Mouse (Mus musculus) lung, embryonic 14.5 days (tissue): ENCODE results near the gene Rundc3a. TPM values are rescaled to one million over a fixed set of nuclear protein-coding genes. Genes with fewer than 3 reads are reported as not detected.
A peak's percentile ranks its signal among the peaks of the same experiment; 100 is the strongest.
"Not testable (repeated sequence)": the region's sequence is repeated elsewhere in the genome, so short reads cannot be mapped to it uniquely, and the experiment has no call there.

ENCODE experiments used
- ATAC-seq: fragments of 200-750 bp; cut with Nextera tagmentation; 2 replicates; pipeline ENCODE4 v1.8.0; 2017; ENCODE audit warnings: mild to moderate bottlenecking, moderate TSS enrichment, moderate library complexity; ENCODE audit not compliant: insufficient read depth
- DNase-seq: peaks from one replicate; pipeline ENCODE4 v3.0.0-alpha.2; 2015
- H3K27ac ChIP-seq: fragments of 300-500 bp; sonication (generic); 2 replicates; pipeline ENCODE4 v1.5.1; 2014; ENCODE audit warnings: low read depth, mild to moderate bottlenecking, moderate library complexity
- H3K27me3 ChIP-seq: fragments of 300-500 bp; sonication (generic); 2 replicates; pipeline ENCODE4 v1.6.1; 2014; ENCODE audit warnings: low read length, control low read depth; ENCODE audit not compliant: insufficient read depth
- H3K36me3 ChIP-seq: fragments of 300-500 bp; sonication (generic); 2 replicates; pipeline ENCODE4 v1.6.1; 2014; ENCODE audit warnings: control low read depth; ENCODE audit not compliant: insufficient read depth
- H3K4me1 ChIP-seq: fragments of 300-500 bp; sonication (generic); 2 replicates; pipeline ENCODE4 v1.6.1; 2014; ENCODE audit warnings: antibody characterized with exemption, control low read depth; ENCODE audit not compliant: insufficient read depth
- H3K4me2 ChIP-seq: fragments of 300-500 bp; sonication (generic); 2 replicates; pipeline ENCODE4 v1.6.1; 2014; ENCODE audit warnings: mild to moderate bottlenecking
- H3K4me3 ChIP-seq: fragments of 300-500 bp; sonication (generic); 2 replicates; pipeline ENCODE4 v1.5.1; 2014; ENCODE audit warnings: low read depth, low read length
- H3K9ac ChIP-seq: fragments of 300-500 bp; sonication (generic); 2 replicates; pipeline ENCODE4 v1.6.1; 2014
- H3K9me3 ChIP-seq: fragments of 300-500 bp; sonication (generic); 2 replicates; pipeline ENCODE4 v1.6.1; 2016; ENCODE audit warnings: low read depth, low read length, control low read depth
- CTCF ChIP-seq: IDR thresholded peaks from 2 replicates; pipeline ENCODE4 v1.5.1; 2016; ENCODE audit warnings: antibody characterized with exemption, low read depth
- WGBS: fragments of 180-500 bp; shearing (Covaris S2); extraction: QIAGEN DNeasy Blood & Tissue Kit; methylation state at CpG from one replicate; pipeline ENCODE4 v1.1.7; 2014; 5-methylcytosine and 5-hydroxymethylcytosine counted together
- polyA plus RNA-seq: library from polyadenylated mRNA; unstranded; fragments of >200 nt; fragmentation: Nextera tagmentation; extraction: Ambion mirVana; gene quantifications from 2 replicates; pipeline ENCODE4 v1.2.1, GENCODE M21; 2014

Rundc3a gene
- polyA plus RNA-seq, 1 experiment from 2014 or later: 1.1 TPM

DNA sequence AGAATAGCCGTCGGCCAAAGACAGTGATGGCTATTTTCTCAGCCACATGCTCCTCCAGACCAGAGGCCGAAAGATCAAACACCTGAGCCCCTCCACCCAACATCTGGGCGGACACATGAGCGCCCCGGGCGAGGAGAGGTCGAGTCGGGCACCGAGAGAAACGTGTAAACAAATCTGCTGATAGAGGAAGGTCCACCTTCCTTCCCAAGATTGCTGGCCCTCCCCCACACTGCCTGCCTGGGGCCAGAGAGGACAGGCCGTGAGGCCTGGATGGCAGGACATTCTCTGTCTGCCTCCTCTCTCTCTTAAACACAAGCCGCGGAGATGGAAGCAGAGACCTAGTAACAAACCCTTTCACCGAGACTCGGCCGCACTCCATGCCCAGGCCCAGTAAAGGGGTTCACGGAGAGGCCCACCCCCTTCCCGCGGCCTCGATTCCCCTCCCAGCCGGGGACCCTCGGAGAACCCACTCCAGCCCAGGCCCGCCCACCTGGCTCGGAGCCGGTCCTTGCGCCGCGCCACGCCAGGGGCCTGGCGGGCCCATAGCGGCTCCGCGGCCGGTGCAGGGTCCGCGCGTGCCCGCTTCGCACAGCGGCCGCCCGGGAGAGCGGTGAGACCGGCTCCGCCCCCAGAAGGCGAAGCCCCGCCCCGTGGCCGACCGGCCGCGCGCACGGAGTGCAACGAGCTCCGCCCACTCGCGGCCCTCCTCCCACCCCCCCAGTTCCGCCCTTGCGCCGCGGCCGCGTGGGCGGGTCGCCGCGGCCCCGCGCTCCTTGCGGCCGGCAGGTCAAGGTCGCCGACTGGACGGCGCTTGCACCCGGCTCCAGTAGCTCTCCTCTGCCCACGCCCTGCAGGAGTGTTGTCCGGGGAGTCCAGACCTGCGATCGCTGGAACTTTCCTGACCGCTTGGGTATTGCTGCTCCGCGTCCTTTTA is 14.0 kb downstream of the Rundc3a start:
- ATAC-seq: peak; percentile 68
- Histone ChIP-seq H3K4me1 (peaks cover 7% of the 10 kb centered on the region; the same call in 1 of the 2 replicates), H3K36me3 (peaks cover 27% of the 10 kb centered on the region), H3K9me3 (no peaks in the 10 kb centered on the region), H3K27ac (peak overlapping the region; percentile 95), H3K4me2 (peak overlapping the region; percentile 96), H3K9ac (peak overlapping the region; percentile 85), H3K27me3 (no peaks in the 10 kb centered on the region), H3K4me3 (peak overlapping the region; percentile 80)
- TF ChIP-seq CTCF: no peak
- peak; percentile 97 for DNase-seq
- WGBS: under 1% methylated on average over 83 of the region's 85 CpGs

DNA sequence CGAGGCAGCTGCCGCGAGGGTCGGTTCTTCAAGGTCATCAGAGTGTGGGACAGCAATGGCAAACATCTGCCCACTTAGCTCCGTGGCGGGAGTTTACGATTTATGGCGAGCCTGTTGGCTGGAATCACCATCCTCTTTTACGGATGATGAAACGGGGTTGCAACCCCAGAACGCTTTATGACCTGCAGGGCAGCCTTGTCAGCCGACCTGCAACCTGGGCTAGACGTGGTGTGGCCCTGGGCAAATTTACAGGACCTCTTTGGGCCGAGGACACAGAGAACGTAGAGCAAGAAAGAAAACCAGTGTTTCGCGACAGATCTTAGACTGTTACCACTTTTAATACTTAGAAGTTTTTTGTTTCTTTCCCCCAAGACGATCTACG is 14.6 kb downstream of the Rundc3a start, which contains the start of gene Slc25a39:
Gene Slc25a39, minus strand, starts transcription at position 113 of the 382 bp plus-strand sequence.
- Histone ChIP-seq H3K4me1 (peaks cover 7% of the 10 kb centered on the region; the same call in 1 of the 2 replicates), H3K27me3 (no peaks in the 10 kb centered on the region), H3K27ac (peak within 1 kb of the TSS; percentile 95), H3K36me3 (peaks cover 21% of the 10 kb centered on the region), H3K4me2 (peak within 1 kb of the TSS; percentile 96), H3K9ac (peak within 1 kb of the TSS; percentile 85), H3K4me3 (peak within 1 kb of the TSS; percentile 80), H3K9me3 (no peaks in the 10 kb centered on the region)
- ATAC-seq (no peak), DNase-seq (no peak)
- under 1% methylated on average over 19 of the region's 19 CpGs for WGBS
- no peak for TF ChIP-seq CTCF

- Histone ChIP-seq H3K9me3 (no peaks in the 10 kb centered on the region), H3K36me3 (peaks cover 15% of the 10 kb centered on the region), H3K4me1 (peaks cover 7% of the 10 kb centered on the region; the same call in 1 of the 2 replicates), H3K4me3 (peak overlapping the region; percentile 80), H3K4me2 (peak overlapping the region; percentile 96), H3K9ac (peak overlapping the region; percentile 85), H3K27ac (peak overlapping the region; percentile 95), H3K27me3 (no peaks in the 10 kb centered on the region)
- no peak for TF ChIP-seq CTCF
- ATAC-seq: peak; percentile 91
- peak; percentile 100 for DNase-seq
- under 1% methylated on average over 32 of the region's 32 CpGs for WGBS
Observed at GRCm38 (mm10) chr11:102408344-102408876, 15.2 kb downstream of the Rundc3a start.

DNA sequence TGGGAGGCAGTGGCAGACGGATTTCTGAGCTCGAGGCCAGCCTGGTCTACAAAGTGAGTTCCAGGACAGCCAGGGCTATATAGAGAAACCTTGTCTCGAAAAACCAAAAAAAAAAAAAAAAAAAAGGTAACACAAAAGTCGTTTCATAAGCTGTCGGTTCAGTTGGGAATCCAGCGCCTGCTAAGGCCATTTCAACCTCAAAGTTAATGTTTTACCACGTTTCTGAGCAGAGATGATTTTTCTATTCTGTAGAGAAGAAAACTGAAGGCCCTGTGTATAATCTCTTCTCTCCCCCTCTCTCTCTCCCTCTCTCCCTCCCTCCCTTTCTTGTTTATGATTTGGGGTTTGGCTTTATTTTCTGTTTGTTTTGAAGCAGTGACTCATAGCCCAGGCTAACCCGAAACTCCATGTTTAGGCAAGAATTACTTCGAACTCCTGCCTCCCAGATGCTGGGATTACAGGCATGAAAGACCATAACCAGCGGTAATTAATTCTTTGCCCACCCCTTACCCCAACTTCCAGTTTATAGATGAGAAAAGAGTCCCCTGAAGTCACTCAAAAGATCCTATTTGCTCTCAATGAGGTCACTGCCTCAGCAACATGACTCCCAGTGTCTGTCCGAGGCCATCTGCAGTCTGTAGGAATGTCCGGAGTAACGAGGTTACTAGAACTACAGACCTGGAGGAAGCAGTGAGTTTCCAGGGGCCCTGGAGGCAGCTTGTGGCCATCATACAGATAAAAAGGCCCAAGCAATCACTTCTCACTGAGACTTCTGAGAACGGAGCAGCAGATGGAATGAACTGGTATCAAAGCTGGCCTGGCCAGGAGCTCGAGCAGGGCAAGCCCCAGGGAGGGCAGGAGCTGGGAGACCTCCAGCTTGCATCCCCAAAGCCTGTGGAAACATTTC is 15.9 kb downstream of the Rundc3a start:
- H3K36me3 ChIP-seq: peaks cover 7% of the 10 kb centered on the region
- no peak for DNase-seq
- H3K27ac ChIP-seq: peak overlapping the region; percentile 71
- H3K27me3 ChIP-seq: no peaks in the 10 kb centered on the region
- 28% methylated on average over 15 of the region's 15 CpGs for whole genome bisulfite sequencing
- no peaks in the 10 kb centered on the region for H3K9me3 ChIP-seq
- H3K4me2 ChIP-seq: peak overlapping the region; percentile 96
- no peak for TF ChIP-seq CTCF
- H3K4me1 ChIP-seq: peaks cover 7% of the 10 kb centered on the region; the same call in 1 of the 2 replicates
- H3K9ac ChIP-seq: peak overlapping the region; percentile 38
- H3K4me3 ChIP-seq: peak overlapping the region; percentile 80
- no peak for ATAC-seq

- Histone ChIP-seq H3K4me1 (peaks cover 7% of the 10 kb centered on the region; the same call in 1 of the 2 replicates), H3K27ac (peak overlapping the region; percentile 42; the same call in 1 of the 2 replicates), H3K4me2 (no peak overlapping the region), H3K27me3 (no peaks in the 10 kb centered on the region), H3K9me3 (no peaks in the 10 kb centered on the region), H3K36me3 (0 out of 2 replicates have a peak, but pooled peaks cover under 1% of the 10 kb centered on the region), H3K4me3 (no peak overlapping the region), H3K9ac (no peak overlapping the region)
- 75% methylated on average over 3 of the region's 3 CpGs for WGBS
- TF ChIP-seq CTCF: no peak
- DNase-seq (no peak), ATAC-seq (no peak)
Observed at GRCm38 (mm10) chr11:102409795-102410330, 16.7 kb downstream of the Rundc3a start.

DNA sequence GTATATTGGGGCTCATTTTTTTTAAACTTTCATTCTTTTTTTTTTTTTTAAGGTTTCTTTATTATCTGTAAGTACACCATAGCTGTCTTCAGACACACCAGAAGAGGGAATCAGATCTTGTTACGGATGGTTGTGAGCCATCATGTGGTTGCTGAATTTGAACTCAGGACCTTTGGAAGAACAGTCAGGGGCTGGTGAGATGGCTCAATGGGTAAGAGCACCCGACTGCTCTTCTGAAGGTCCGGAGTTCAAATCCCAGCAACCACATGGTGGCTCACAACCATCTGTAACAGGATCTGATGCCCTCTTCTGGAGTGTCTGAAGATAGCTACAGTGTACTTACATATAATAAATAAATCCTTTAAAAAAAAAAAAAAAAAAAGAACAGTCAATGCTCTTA is 17.1 kb downstream of the Rundc3a start:
- H3K9ac ChIP-seq, H3K27ac ChIP-seq, H3K9me3 ChIP-seq, H3K27me3 ChIP-seq, H3K4me2 ChIP-seq, H3K36me3 ChIP-seq, H3K4me1 ChIP-seq, DNase-seq, H3K4me3 ChIP-seq, ATAC-seq: not testable (repeated sequence)
- WGBS: 91% methylated on average over 3 of the region's 3 CpGs
